Mouse (Mus musculus) olfactory bulb, adult 2 months (tissue): Measurements from ENCODE around the gene Cand2.

ENCODE experiments used
- CTCF ChIP-seq: fragments of 200-500 bp; IDR thresholded peaks from 2 replicates; pipeline ENCODE4 v1.5.1; 2012; ENCODE audit warnings: low read depth, mild to moderate bottlenecking, low read length, moderate library complexity; ENCODE audit not compliant: insufficient read depth
- POLR2A ChIP-seq: fragments of 200-500 bp; IDR thresholded peaks from 2 replicates; pipeline ENCODE4 v1.6.1; 2012; ENCODE audit warnings: mild to moderate bottlenecking, low read depth, low read length, moderate library complexity; ENCODE audit not compliant: insufficient read depth

DNA sequence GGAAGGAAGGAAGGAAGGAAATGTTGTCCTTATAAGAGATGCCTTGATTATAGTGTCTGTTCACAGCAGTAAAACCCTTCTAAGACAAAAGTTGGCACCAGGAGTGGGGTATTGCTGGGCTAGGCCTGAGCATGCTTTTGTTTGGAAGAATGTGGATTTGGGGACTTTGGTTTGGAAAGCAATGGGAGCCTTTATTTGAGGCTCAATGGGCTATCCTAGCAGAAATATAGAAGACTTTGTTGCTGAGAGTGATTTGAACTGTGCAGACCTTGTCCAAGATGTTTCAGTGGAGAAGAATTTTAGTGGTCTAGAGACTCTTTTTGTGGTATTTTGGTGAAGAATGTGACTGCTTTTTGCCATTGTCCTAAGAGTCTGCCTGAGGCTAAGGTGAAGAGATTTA, 59.5 kb downstream of the Cand2 start:
- TF ChIP-seq POLR2A (no peak), CTCF (no peak)
